Mouse (Mus musculus) embryonic facial prominence, embryonic 15.5 days (tissue): ENCODE data around the gene Lrrc56. TPM values are rescaled to one million over a fixed set of nuclear protein-coding genes. Genes with fewer than 3 reads are reported as not detected.
"Not testable (repeated sequence)": the region's sequence is repeated elsewhere in the genome, so short reads cannot be mapped to it uniquely, and the experiment has no call there.

Experiments used
- ATAC-seq: fragments of 200-750 bp; cut with Nextera tagmentation; 2 replicates; pipeline ENCODE4 v1.8.0; 2017; ENCODE audit warnings: low read depth, moderate TSS enrichment; ENCODE audit not compliant: insufficient number of reproducible peaks, low FRiP score, low TSS enrichment
- H3K27ac ChIP-seq: fragments of 300-500 bp; sonication (generic); replicated peaks from 2 replicates; pipeline ENCODE4 v1.5.1; 2015; ENCODE audit warnings: mild to moderate bottlenecking, inconsistent platforms
- H3K27me3 ChIP-seq: fragments of 300-500 bp; sonication (generic); 2 replicates; pipeline ENCODE4 v1.6.1; 2015; ENCODE audit warnings: inconsistent platforms
- H3K36me3 ChIP-seq: fragments of 300-500 bp; sonication (generic); 2 replicates; pipeline ENCODE4 v1.6.1; 2015; ENCODE audit warnings: mild to moderate bottlenecking, inconsistent platforms
- H3K4me1 ChIP-seq: fragments of 300-500 bp; sonication (generic); 2 replicates; pipeline ENCODE4 v1.6.1; 2015; ENCODE audit warnings: inconsistent platforms
- H3K4me2 ChIP-seq: fragments of 300-500 bp; sonication (generic); replicated peaks from 2 replicates; pipeline ENCODE4 v1.6.1; 2015; ENCODE audit warnings: mild to moderate bottlenecking, inconsistent platforms
- H3K4me3 ChIP-seq: fragments of 300-500 bp; sonication (generic); replicated peaks from 2 replicates; pipeline ENCODE4 v1.5.1; 2015; ENCODE audit warnings: mild to moderate bottlenecking, inconsistent platforms
- H3K9ac ChIP-seq: fragments of 300-500 bp; sonication (generic); 2 replicates; pipeline ENCODE4 v1.6.1; 2015; ENCODE audit warnings: inconsistent platforms
- H3K9me3 ChIP-seq: fragments of 300-500 bp; sonication (generic); replicated peaks from 2 replicates; pipeline ENCODE4 v1.6.1; 2016; ENCODE audit warnings: inconsistent platforms
- WGBS: fragments of 180-500 bp; shearing (Covaris S2); methylation state at CpG from one replicate; pipeline ENCODE4 v1.1.7; 2015; 5-methylcytosine and 5-hydroxymethylcytosine counted together
- microRNA counts: library from miRNA; unstranded; fragments of <30 nt; microRNA quantifications from one replicate; lab custom pipeline; 2016
- microRNA-seq: library from miRNA; unstranded; fragments of <30 nt; microRNA quantifications from one replicate; pipeline ENCODE4, GENCODE M21; 2016; ENCODE audit warnings: borderline number of aligned reads
- polyA plus RNA-seq: library from polyadenylated mRNA; unstranded; fragments of >200 nt; fragmentation: Nextera tagmentation; extraction: Ambion mirVana; gene quantifications from 2 replicates; pipeline ENCODE4 v1.2.1, GENCODE M21; 2015

Gene Lrrc56
- polyA plus RNA-seq, 1 experiment from 2014 or later, result 14.7 TPM

GRCm38 (mm10) chr7:141230570-141230969, 36.6 kb downstream of the Lrrc56 start:
- H3K4me2 ChIP-seq, result peak overlapping the region; percentile 74
- H3K4me3 ChIP-seq, result peak overlapping the region; percentile 8; the same call in 1 of the 2 replicates
- WGBS, result 89% methylated on average over 4 of the region's 4 CpGs
- H3K9me3 ChIP-seq, result no peaks in the 10 kb centered on the region
- H3K4me1 ChIP-seq, result peaks cover 22% of the 10 kb centered on the region
- peaks cover 42% of the 10 kb centered on the region for H3K36me3 ChIP-seq
- no peak overlapping the region for H3K9ac ChIP-seq
- ATAC-seq, result no peak
- no peaks in the 10 kb centered on the region for H3K27me3 ChIP-seq
- H3K27ac ChIP-seq, result no peak overlapping the region

GRCm38 (mm10) chr7:141231111-141231510, 37.2 kb downstream of the Lrrc56 start:
- WGBS, result 94% methylated on average over 3 of the region's 3 CpGs
- Histone ChIP-seq H3K4me1 (peaks cover 22% of the 10 kb centered on the region), H3K27me3 (no peaks in the 10 kb centered on the region), H3K9ac (no peak overlapping the region), H3K4me2 (no peak overlapping the region), H3K4me3 (no peak overlapping the region), H3K36me3 (peaks cover 48% of the 10 kb centered on the region), H3K27ac (no peak overlapping the region), H3K9me3 (no peaks in the 10 kb centered on the region)
- ATAC-seq, result no peak

GRCm38 (mm10) chr7:141231551-141231950, 37.6 kb downstream of the Lrrc56 start:
- ATAC-seq, result no peak
- Histone ChIP-seq H3K4me1 (peaks cover 22% of the 10 kb centered on the region), H3K9me3 (no peaks in the 10 kb centered on the region), H3K4me3 (no peak overlapping the region), H3K9ac (no peak overlapping the region), H3K36me3 (peaks cover 50% of the 10 kb centered on the region), H3K27ac (no peak overlapping the region), H3K4me2 (no peak overlapping the region), H3K27me3 (no peaks in the 10 kb centered on the region)
- 90% methylated on average over 10 of the region's 10 CpGs for WGBS

- 89% methylated on average over 4 of the region's 4 CpGs for WGBS
- peaks cover 94% of the 10 kb centered on the region for H3K36me3 ChIP-seq
- not testable (repeated sequence) for H3K27me3 ChIP-seq, ATAC-seq, H3K4me3 ChIP-seq, H3K9ac ChIP-seq, H3K27ac ChIP-seq, H3K4me1 ChIP-seq, H3K4me2 ChIP-seq, H3K9me3 ChIP-seq
Observed at GRCm38 (mm10) chr7:141250486-141250885, 56.5 kb downstream of the Lrrc56 start.

- no peak overlapping the region for H3K4me2 ChIP-seq
- H3K27me3 ChIP-seq, result no peaks in the 10 kb centered on the region
- no peak overlapping the region for H3K9ac ChIP-seq
- no peak for ATAC-seq
- H3K36me3 ChIP-seq, result peaks cover 93% of the 10 kb centered on the region
- no peak overlapping the region for H3K4me3 ChIP-seq
- 85% methylated on average over 10 of the region's 10 CpGs for WGBS
- H3K9me3 ChIP-seq, result no peaks in the 10 kb centered on the region
- no peak overlapping the region for H3K27ac ChIP-seq
- H3K4me1 ChIP-seq, result no peaks in the 10 kb centered on the region
Observed at GRCm38 (mm10) chr7:141256159-141256558, 62.2 kb downstream of the Lrrc56 start.

MicroRNAs within 50 kb of the gene (microRNA counts, 519-probe panel; counts per million panel counts)
- 3,507 counts per million, percentile 83 among the panel's probes with 10 or more counts for microRNA mmu-miR-210 (lab: Ali Mortazavi, UCI)

Small RNA genes lying within 50 kb of the gene (microRNA-seq; reads per million reads assigned to microRNA genes)
- 692 reads per million, percentile 74 among the genes with 10 or more reads in this experiment for gene Mir210

Other genes with a start within 250 kb of the Lrrc56 start
- 110 and 112 TPM in 2 replicates for gene Ifitm5, start 243.9 kb upstream of the Lrrc56 start, polyA plus RNA-seq
- gene Gm45717, start 238.2 kb upstream of the Lrrc56 start, polyA plus RNA-seq, result 0.96 TPM in 1 of 2 replicates, not detected in the other
- 1,542 and 1,589 TPM in 2 replicates for gene Ifitm2, start 238.2 kb upstream of the Lrrc56 start, polyA plus RNA-seq
- 126 and 137 TPM in 2 replicates for gene Ifitm1, start 226.9 kb upstream of the Lrrc56 start, polyA plus RNA-seq
- 197 and 204 TPM in 2 replicates for gene Ifitm3, start 183.4 kb upstream of the Lrrc56 start, polyA plus RNA-seq
- 2.7 and 2.8 TPM in 2 replicates for gene Ifitm6, start 176.2 kb upstream of the Lrrc56 start, polyA plus RNA-seq
- not detected in 2 replicates for gene Gm17387, start 165.0 kb upstream of the Lrrc56 start, polyA plus RNA-seq
- 12.0 and 15.1 TPM in 2 replicates for gene B4galnt4, start 133.1 kb upstream of the Lrrc56 start, polyA plus RNA-seq
- 115 and 118 TPM in 2 replicates for gene Pkp3, start 115.9 kb upstream of the Lrrc56 start, polyA plus RNA-seq
- 6.1 and 6.8 TPM in 2 replicates for gene Sigirr, start 93.6 kb upstream of the Lrrc56 start, polyA plus RNA-seq
- gene Ano9, start 76.4 kb upstream of the Lrrc56 start, polyA plus RNA-seq, result 18.2 and 20.7 TPM in 2 replicates
- 68.4 and 69.7 TPM in 2 replicates for gene Ptdss2, start 71.8 kb upstream of the Lrrc56 start, polyA plus RNA-seq
- gene Rnh1, start 21.3 kb upstream of the Lrrc56 start, polyA plus RNA-seq, result 210 and 216 TPM in 2 replicates
- 180 and 183 TPM in 2 replicates for gene Hras, start 152 bp upstream of the Lrrc56 start, polyA plus RNA-seq
- gene Lmntd2, start 19.9 kb downstream of the Lrrc56 start, polyA plus RNA-seq, result 2.3 and 3.6 TPM in 2 replicates
- 55.3 and 56.3 TPM in 2 replicates for gene Rassf7, start 21.7 kb downstream of the Lrrc56 start, polyA plus RNA-seq
- gene Phrf1, start 34.6 kb downstream of the Lrrc56 start, polyA plus RNA-seq, result 68.7 and 73.2 TPM in 2 replicates
- 4.1 and 5.1 TPM in 2 replicates for gene Irf7, start 72.3 kb downstream of the Lrrc56 start, polyA plus RNA-seq
- gene Cdhr5, start 82.6 kb downstream of the Lrrc56 start, polyA plus RNA-seq, result 0.19 TPM in 1 of 2 replicates, not detected in the other
- 5.3 TPM in 2 replicates for gene Sct, start 85.0 kb downstream of the Lrrc56 start, polyA plus RNA-seq
- 0.76 and 1.1 TPM in 2 replicates for gene Drd4, start 97.8 kb downstream of the Lrrc56 start, polyA plus RNA-seq
- gene Deaf1, start 133.5 kb downstream of the Lrrc56 start, polyA plus RNA-seq, result 73.5 and 82.0 TPM in 2 replicates
- gene Tmem80, start 133.6 kb downstream of the Lrrc56 start, polyA plus RNA-seq, result 42.2 and 47.4 TPM in 2 replicates
- gene Eps8l2, start 144.7 kb downstream of the Lrrc56 start, polyA plus RNA-seq, result 36.1 and 40.5 TPM in 2 replicates
- 278 and 280 TPM in 2 replicates for gene Taldo1, start 198.0 kb downstream of the Lrrc56 start, polyA plus RNA-seq
- gene Gatd1, start 220.0 kb downstream of the Lrrc56 start, polyA plus RNA-seq, result 63.8 and 67.6 TPM in 2 replicates
- 3.1 and 5.3 TPM in 2 replicates for gene Cend1, start 235.3 kb downstream of the Lrrc56 start, polyA plus RNA-seq
- 29.3 and 30.9 TPM in 2 replicates for gene Slc25a22, start 243.7 kb downstream of the Lrrc56 start, polyA plus RNA-seq
- 13.5 and 14.7 TPM in 2 replicates for gene Pidd1, start 249.9 kb downstream of the Lrrc56 start, polyA plus RNA-seq